Mouse (Mus musculus): ENCODE data around the gene Dzank1.

- TF ChIP-seq CTCF (IDR thresholded peaks at IDR 0.05; ENCODE audit: insufficient read depth, low read length) = no peak
- no peak for TF ChIP-seq POLR2A (IDR thresholded peaks at IDR 0.05; ENCODE audit: borderline replicate concordance, extremely low read depth, low read depth, low read length)
These were observed 105.0 kb downstream of the Dzank1 start for GRCm38 (mm10) chr2:144422094-144422675.
